Mouse (Mus musculus) liver, embryonic 13.5 days (tissue): ENCODE data around the gene Acp7. TPM values are rescaled to one million over a fixed set of nuclear protein-coding genes. Genes with fewer than 3 reads are reported as not detected.
"Not testable (repeated sequence)": the region's sequence is repeated elsewhere in the genome, so short reads cannot be mapped to it uniquely, and the experiment has no call there.

Experiments used
- ATAC-seq: fragments of 200-750 bp; cut with Nextera tagmentation; 2 replicates; pipeline ENCODE4 v1.8.0; 2017; ENCODE audit warnings: low read depth, mild to moderate bottlenecking, moderate number of reproducible peaks, moderate library complexity
- DNase-seq: peaks from one replicate; pipeline ENCODE4 v3.0.0; 2022
- H3K27ac ChIP-seq: fragments of 300-500 bp; sonication (generic); 2 replicates; pipeline ENCODE4 v1.5.1; 2015; ENCODE audit warnings: moderate library complexity, mild to moderate bottlenecking, inconsistent platforms
- H3K27me3 ChIP-seq: fragments of 300-500 bp; sonication (generic); 2 replicates; pipeline ENCODE4 v1.6.1; 2015; ENCODE audit warnings: mild to moderate bottlenecking, inconsistent platforms
- H3K36me3 ChIP-seq: fragments of 300-500 bp; sonication (generic); 2 replicates; pipeline ENCODE4 v1.6.1; 2015; ENCODE audit warnings: mild to moderate bottlenecking, inconsistent platforms
- H3K4me1 ChIP-seq: fragments of 300-500 bp; sonication (generic); replicated peaks from 2 replicates; pipeline ENCODE4 v1.6.1; 2015; ENCODE audit warnings: inconsistent platforms
- H3K4me2 ChIP-seq: fragments of 300-500 bp; sonication (generic); 2 replicates; pipeline ENCODE4 v1.6.1; 2015; ENCODE audit warnings: inconsistent platforms, mild to moderate bottlenecking, moderate library complexity
- H3K4me3 ChIP-seq: fragments of 300-500 bp; sonication (generic); replicated peaks from 2 replicates; pipeline ENCODE4 v1.5.1; 2015; ENCODE audit warnings: mild to moderate bottlenecking, inconsistent platforms
- H3K9ac ChIP-seq: fragments of 300-500 bp; sonication (generic); 2 replicates; pipeline ENCODE4 v1.6.1; 2015; ENCODE audit warnings: mild to moderate bottlenecking, inconsistent platforms
- H3K9me3 ChIP-seq: fragments of 300-500 bp; sonication (generic); replicated peaks from 2 replicates; pipeline ENCODE4 v1.6.1; 2016; ENCODE audit warnings: inconsistent platforms
- WGBS: fragments of 180-500 bp; shearing (Covaris S2); methylation state at CpG from one replicate; pipeline ENCODE4 v1.1.7; 2015; ENCODE audit not compliant: insufficient replicate concordance; 5-methylcytosine and 5-hydroxymethylcytosine counted together
- polyA plus RNA-seq: library from polyadenylated mRNA; unstranded; fragments of >200 nt; fragmentation: Nextera tagmentation; extraction: Ambion mirVana; gene quantifications from 2 replicates; pipeline ENCODE4 v1.2.1, GENCODE M21; 2015

Acp7 gene
- polyA plus RNA-seq, 1 experiment from 2014 or later = not detected

DNA sequence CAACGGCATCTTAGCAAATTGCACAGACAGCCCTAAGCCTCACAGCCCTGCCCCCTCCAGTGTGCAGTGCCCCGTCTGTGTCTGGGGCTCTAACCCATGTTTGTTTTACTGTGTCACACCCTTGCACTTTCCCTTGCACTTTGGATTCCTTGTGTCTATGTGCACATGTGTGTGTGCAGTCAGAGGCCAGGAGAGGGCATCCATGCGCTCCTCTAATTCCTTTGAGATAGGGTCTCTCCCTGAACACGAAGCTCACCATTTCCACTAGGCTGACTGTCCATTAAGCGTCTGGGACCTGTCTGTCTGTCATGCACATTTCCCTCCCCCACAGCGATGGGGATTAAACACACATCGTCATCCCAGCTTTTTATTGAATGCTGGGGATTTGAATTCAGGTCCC lies 15.9 kb upstream of the Acp7 start:
- no peak overlapping the region for H3K4me2 ChIP-seq
- DNase-seq = no peak
- H3K9me3 ChIP-seq = no peaks in the 10 kb centered on the region
- H3K9ac ChIP-seq = no peak overlapping the region
- H3K27ac ChIP-seq = no peak overlapping the region
- no peaks in the 10 kb centered on the region for H3K27me3 ChIP-seq
- WGBS = 41% methylated on average over 7 of the region's 7 CpGs
- ATAC-seq = no peak
- no peak overlapping the region for H3K4me3 ChIP-seq
- 0 out of 2 replicates have a peak, but pooled peaks cover 3% of the 10 kb centered on the region for H3K4me1 ChIP-seq
- no peaks in the 10 kb centered on the region for H3K36me3 ChIP-seq

DNA sequence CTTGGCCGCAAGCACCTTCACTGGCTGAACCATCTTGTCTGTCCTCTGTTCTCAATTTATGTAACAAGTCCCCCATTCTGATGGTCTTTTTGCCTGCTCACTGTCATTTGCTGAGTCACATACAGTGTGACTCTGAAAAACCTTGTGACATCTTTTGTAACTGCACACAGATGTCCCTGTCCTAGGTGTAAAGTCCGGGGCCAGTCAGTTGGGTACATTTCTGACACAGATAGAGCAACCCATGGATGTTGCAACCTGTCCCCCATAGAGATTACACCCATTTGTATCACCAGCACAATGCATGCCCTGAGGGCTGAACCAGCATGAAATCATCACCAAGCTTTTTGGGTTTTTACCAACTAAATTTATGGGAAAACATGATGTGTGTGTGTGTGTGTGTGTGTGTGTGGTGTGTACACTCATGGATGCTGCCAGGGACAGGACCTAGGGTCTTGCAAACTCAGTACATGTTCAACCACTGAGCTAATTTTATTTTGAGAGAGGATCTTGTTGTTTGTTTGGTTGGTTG lies 14.9 kb upstream of the Acp7 start:
- H3K27ac ChIP-seq = no peak overlapping the region
- no peak for DNase-seq

DNA sequence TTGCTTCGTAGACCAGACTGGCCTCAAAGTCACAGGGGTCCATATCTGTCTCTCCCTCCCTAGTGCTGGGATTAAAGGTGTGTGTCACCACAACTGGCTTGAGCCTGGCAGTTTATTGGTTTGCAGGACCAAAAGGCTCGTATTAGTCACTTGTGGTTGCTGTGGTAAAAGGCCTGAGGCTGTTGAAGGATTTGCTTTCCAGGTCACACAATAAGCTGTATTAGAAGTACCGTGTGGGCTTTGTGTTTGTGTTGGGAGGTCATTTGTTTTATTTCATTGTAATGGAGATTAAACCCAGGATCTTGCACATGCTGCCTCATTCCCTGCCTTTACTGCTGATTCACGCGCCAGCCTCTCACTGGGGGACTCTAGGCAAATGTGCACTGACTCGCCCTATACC lies 14.2 kb upstream of the Acp7 start:
- H3K27me3 ChIP-seq = no peaks in the 10 kb centered on the region
- no peak for ATAC-seq
- 63% methylated on average over 6 of the region's 6 CpGs for WGBS

More for the DNA sequence above, 14.9 kb upstream of the Acp7 start:
- H3K27me3 ChIP-seq = no peaks in the 10 kb centered on the region
- no peak overlapping the region for H3K4me3 ChIP-seq
- WGBS = 65% methylated on average over 2 of the region's 2 CpGs
- H3K36me3 ChIP-seq = no peaks in the 10 kb centered on the region
- ATAC-seq = peak; percentile 45; the same call in 1 of the 2 replicates
- no peak overlapping the region for H3K9ac ChIP-seq
- no peak overlapping the region for H3K4me2 ChIP-seq
- no peaks in the 10 kb centered on the region for H3K9me3 ChIP-seq
- H3K4me1 ChIP-seq = 0 out of 2 replicates have a peak, but pooled peaks cover 3% of the 10 kb centered on the region

DNA sequence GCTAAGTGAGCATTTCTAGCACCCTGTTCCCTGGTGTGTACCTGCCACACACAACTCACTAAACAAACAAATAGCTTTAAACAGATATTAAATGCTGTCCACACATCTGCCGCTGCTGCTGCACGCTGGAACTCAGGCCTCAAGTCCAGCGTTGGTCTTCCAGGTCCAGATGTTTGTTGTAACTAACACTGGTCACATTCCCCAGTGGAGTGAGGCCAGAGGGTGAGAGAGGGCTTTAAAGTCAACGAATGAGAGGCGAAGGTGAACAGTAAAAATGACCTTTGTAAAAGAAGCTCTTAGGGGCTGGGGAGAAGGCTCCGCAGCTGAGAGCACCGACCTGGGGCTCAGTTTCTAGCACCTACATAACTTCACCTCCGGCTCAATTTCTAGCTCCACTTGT lies 10.4 kb upstream of the Acp7 start:
- DNase-seq = no peak
- Histone ChIP-seq H3K27me3 (no peaks in the 10 kb centered on the region), H3K27ac (no peak overlapping the region), H3K9ac (no peak overlapping the region), H3K9me3 (no peaks in the 10 kb centered on the region), H3K4me1 (no peaks in the 10 kb centered on the region), H3K4me3 (no peak overlapping the region), H3K36me3 (no peaks in the 10 kb centered on the region), H3K4me2 (no peak overlapping the region)
- 57% methylated on average over 8 of the region's 8 CpGs for WGBS
- no peak for ATAC-seq

More for the DNA sequence above, 14.2 kb upstream of the Acp7 start:
- no peak overlapping the region for H3K4me2 ChIP-seq
- no peak overlapping the region for H3K27ac ChIP-seq
- no peak overlapping the region for H3K9ac ChIP-seq
- 0 out of 2 replicates have a peak, but pooled peaks cover 3% of the 10 kb centered on the region for H3K4me1 ChIP-seq
- DNase-seq = no peak
- no peaks in the 10 kb centered on the region for H3K9me3 ChIP-seq
- H3K36me3 ChIP-seq = no peaks in the 10 kb centered on the region
- H3K4me3 ChIP-seq = no peak overlapping the region

DNA sequence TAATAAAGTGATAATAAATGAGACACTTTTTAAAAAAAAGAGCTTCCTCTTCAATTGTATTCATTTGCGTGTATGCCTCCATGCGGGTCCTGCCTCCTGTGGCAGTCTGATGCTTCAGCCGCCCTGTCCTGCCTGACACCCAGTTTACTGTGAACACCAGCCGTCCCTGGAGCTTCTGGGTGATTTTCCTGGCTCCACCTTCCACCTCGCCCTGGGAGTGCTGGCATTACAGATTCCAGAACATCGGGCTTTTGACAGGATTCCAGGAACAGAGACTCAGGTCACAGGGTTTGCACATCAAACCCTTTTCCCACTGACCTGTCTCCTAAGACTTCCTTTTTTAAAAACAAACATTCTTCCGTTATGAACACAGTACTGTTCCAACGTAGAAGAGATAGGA lies 6.4 kb upstream of the Acp7 start:
- 12% methylated on average over 8 of the region's 8 CpGs for WGBS
- ATAC-seq = no peak
- no peak overlapping the region for H3K27ac ChIP-seq
- no peak overlapping the region for H3K4me3 ChIP-seq
- no peak overlapping the region for H3K9ac ChIP-seq
- H3K36me3 ChIP-seq = no peaks in the 10 kb centered on the region
- H3K9me3 ChIP-seq = no peaks in the 10 kb centered on the region
- H3K4me1 ChIP-seq = no peaks in the 10 kb centered on the region
- DNase-seq = no peak
- H3K27me3 ChIP-seq = no peaks in the 10 kb centered on the region
- no peak overlapping the region for H3K4me2 ChIP-seq

DNA sequence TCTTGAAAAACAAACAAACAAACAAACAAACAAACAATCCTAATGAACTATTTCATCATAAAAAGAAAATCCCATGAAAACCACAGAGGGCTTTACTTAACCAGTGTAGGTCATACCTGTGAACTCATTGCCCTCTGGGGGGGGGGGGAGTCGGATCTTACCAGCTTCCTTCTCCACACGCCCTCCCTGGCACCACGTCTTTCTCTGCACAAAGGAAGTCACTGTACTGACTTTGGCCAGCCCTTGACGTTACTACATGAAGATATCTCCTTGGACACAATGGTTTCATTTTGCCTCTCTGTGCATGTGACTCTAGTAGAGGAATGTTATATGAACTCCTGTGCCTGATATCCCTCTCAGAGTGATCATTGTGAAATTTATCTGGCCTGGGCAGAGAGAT lies 3.0 kb upstream of the Acp7 start:
- Histone ChIP-seq H3K4me3 (no peak overlapping the region), H3K4me1 (no peaks in the 10 kb centered on the region), H3K4me2 (no peak overlapping the region), H3K27me3 (peaks cover 27% of the 10 kb centered on the region), H3K36me3 (no peaks in the 10 kb centered on the region), H3K9ac (no peak overlapping the region), H3K27ac (no peak overlapping the region), H3K9me3 (no peaks in the 10 kb centered on the region)
- 29% methylated on average over 4 of the region's 4 CpGs for WGBS
- DNase-seq = no peak
- ATAC-seq = no peak

DNA sequence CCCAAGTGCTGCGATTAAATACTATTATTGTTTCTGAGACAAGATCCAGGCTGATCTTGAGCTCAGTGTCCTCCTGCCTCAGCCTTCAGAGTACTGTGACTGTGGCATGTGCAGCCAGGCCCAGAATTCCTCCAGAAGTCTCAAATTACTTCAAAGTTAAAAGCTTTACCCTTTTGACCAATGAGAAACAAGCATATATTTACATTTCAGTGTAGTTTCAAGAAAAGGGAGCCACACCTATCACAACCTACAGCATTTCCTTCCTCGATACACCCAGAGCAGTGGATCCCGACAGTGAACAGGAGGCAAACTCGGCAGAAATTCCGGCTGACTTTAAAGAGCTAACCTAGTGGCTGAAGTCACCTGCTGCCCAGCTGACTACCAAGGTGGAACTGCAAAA lies 6.3 kb downstream of the Acp7 start:
- H3K27ac ChIP-seq = no peak overlapping the region
- peaks cover 18% of the 10 kb centered on the region for H3K27me3 ChIP-seq
- DNase-seq (no peak), ATAC-seq (no peak)
- H3K4me3 ChIP-seq = no peak overlapping the region
- H3K9me3 ChIP-seq = no peaks in the 10 kb centered on the region
- no peak overlapping the region for H3K4me2 ChIP-seq
- no peaks in the 10 kb centered on the region for H3K36me3 ChIP-seq
- H3K9ac ChIP-seq = no peak overlapping the region
- no peaks in the 10 kb centered on the region for H3K4me1 ChIP-seq
- 58% methylated on average over 5 of the region's 5 CpGs for WGBS

DNA sequence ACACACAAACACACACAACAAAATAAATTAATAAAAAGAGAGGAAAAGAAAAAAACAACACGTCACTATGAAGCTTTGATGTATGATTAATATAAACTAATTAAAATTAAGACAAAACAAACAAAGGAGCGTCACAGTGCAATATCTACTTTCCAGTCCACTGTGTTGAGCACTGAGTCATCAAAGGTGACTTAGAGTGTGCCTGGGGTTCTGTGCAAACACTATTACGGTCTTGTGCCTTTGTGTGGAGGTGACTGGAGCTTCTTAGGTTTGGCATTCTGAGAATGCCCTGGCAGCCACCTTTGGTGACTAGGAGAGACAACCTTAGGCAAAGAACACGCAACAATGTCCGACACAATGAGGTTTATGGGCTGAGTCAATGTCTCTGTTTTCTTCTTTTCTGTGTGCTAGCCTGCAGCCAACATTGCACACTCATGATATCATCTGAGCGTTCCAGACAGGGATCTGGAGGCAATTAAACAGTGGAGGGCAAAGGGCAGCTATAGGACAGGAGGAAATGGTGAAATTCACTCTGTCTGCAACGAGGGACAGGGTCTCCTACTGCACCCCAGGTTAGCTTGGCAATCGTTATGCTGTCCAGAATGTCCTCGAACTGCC lies 11.9 kb downstream of the Acp7 start:
- Histone ChIP-seq H3K4me2 (no peak overlapping the region), H3K36me3 (no peaks in the 10 kb centered on the region), H3K9me3 (no peaks in the 10 kb centered on the region), H3K4me1 (no peaks in the 10 kb centered on the region), H3K4me3 (no peak overlapping the region), H3K27ac (no peak overlapping the region), H3K9ac (no peak overlapping the region), H3K27me3 (no peaks in the 10 kb centered on the region)
- WGBS = 50% methylated on average over 9 of the region's 9 CpGs
- DNase-seq (no peak), ATAC-seq (no peak)

DNA sequence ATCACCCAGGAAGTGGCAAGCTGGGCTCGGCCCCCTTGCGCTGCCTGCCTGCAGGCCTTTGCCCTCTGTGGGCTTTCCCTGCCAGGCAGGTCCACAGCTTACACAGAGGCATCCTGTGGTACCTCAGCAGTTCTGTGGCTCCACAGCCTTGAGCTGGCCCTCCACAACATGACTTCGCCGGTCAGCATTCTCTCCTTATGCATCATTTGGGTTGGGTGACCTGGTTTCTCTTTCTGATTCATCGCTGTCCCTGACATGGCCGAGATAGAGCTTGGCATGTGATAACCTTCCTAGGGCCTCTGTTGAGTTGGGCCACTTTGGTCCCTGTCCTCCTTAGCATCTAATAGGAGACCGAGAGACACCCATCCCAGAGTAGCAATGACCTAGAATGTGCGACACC lies 25.2 kb downstream of the Acp7 start:
- WGBS = 84% methylated on average over 8 of the region's 8 CpGs

DNA sequence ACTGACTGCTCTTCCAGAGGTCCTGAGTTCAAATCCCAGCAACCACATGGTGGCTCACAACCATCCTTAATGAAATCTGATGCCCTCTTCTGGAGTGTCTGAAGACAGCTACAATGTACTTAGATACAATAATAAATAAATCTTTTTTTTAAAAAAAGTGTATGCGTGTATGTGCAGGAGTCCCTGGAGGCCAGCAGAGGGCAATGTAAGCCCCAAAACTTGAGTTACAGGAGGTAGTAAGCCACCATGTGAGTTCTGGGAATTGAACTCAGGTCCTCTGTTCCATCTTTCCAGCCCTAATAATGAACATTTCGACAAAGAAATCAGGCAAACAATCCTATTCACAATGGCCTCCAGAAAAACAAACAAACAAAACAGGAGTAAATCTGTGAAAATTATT lies 27.3 kb downstream of the Acp7 start:
- DNase-seq, H3K36me3 ChIP-seq, H3K4me3 ChIP-seq, ATAC-seq, H3K4me2 ChIP-seq, H3K27ac ChIP-seq, H3K27me3 ChIP-seq, H3K9me3 ChIP-seq, H3K9ac ChIP-seq: not testable (repeated sequence)
- peaks cover 14% of the 10 kb centered on the region for H3K4me1 ChIP-seq
- 70% methylated on average over 2 of the region's 2 CpGs for WGBS

More for the DNA sequence above, 25.2 kb downstream of the Acp7 start:
- Histone ChIP-seq H3K27ac (no peak overlapping the region), H3K9me3 (no peaks in the 10 kb centered on the region), H3K4me1 (peaks cover 6% of the 10 kb centered on the region; the same call in 1 of the 2 replicates), H3K36me3 (no peaks in the 10 kb centered on the region), H3K9ac (no peak overlapping the region), H3K27me3 (no peaks in the 10 kb centered on the region), H3K4me3 (no peak overlapping the region), H3K4me2 (no peak overlapping the region)
- no peak for ATAC-seq
- no peak for DNase-seq

DNA sequence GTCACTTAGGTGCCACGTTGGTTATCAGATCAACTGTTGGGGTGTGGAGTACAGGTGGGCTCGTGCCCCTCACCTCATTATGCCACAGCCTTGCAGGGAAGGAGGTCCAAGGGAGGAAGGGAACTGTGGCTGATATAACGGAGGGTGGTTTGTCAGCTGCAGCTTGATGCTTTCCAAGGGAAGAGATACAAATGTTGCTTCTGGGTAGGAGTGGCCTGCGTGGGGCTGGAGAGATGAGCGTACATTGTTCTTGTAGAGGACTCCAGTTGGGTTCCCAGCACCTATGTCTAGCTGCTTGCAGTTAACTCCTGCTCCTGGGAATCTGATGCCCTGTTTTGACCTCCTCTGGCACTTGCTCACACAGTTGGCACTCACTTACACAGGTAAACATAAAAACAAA lies 28.0 kb downstream of the Acp7 start:
- no peaks in the 10 kb centered on the region for H3K27me3 ChIP-seq
- ATAC-seq (no peak), DNase-seq (no peak)
- no peaks in the 10 kb centered on the region for H3K36me3 ChIP-seq
- no peaks in the 10 kb centered on the region for H3K9me3 ChIP-seq
- H3K4me1 ChIP-seq = peaks cover 20% of the 10 kb centered on the region
- no peak overlapping the region for H3K4me3 ChIP-seq
- 54% methylated on average over 5 of the region's 5 CpGs for WGBS
- H3K9ac ChIP-seq = no peak overlapping the region
- no peak overlapping the region for H3K4me2 ChIP-seq
- H3K27ac ChIP-seq = no peak overlapping the region

DNA sequence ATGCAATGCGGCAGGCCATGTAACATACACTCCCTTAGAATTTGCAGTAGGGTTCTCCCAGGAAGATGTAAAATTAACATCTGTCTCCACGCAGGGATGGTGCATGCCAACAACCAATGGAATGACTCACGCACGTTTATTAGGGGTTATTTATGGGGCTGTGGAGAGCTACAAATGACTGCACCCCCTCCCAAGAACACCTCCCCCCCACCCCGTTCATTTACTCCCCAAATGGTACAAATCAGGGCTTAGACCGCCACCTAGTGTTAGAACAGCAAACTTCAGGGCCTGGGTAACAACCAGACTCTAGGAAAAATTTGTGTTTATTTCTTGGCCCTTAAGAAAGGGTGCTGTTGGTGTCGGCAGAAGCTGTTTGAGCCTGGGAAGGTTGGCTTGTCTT lies 29.5 kb downstream of the Acp7 start:
- no peaks in the 10 kb centered on the region for H3K36me3 ChIP-seq
- H3K9ac ChIP-seq = no peak overlapping the region
- H3K4me3 ChIP-seq = no peak overlapping the region
- H3K27me3 ChIP-seq = no peaks in the 10 kb centered on the region
- H3K9me3 ChIP-seq = no peaks in the 10 kb centered on the region
- WGBS = 25% methylated on average over 7 of the region's 7 CpGs
- ATAC-seq = no peak
- no peak overlapping the region for H3K27ac ChIP-seq
- no peak overlapping the region for H3K4me2 ChIP-seq
- peaks cover 29% of the 10 kb centered on the region for H3K4me1 ChIP-seq
- peak; percentile 47 for DNase-seq
